Mouse (Mus musculus): ENCODE data around the gene Tnrc6b.

Tnrc6b gene

GRCm38 (mm10) chr15:80741836-80742235 is 30.7 kb downstream of the Tnrc6b start:
- DNase-seq = no peak

GRCm38 (mm10) chr15:80742991-80743474 is 31.9 kb downstream of the Tnrc6b start:
- no peak for DNase-seq

GRCm38 (mm10) chr15:80743606-80744005 is 32.5 kb downstream of the Tnrc6b start:
- no peak for DNase-seq

- no peak for DNase-seq
These were observed 33.7 kb downstream of the Tnrc6b start for GRCm38 (mm10) chr15:80744667-80745422.

- DNase-seq = no peak
These were observed 37.9 kb downstream of the Tnrc6b start for GRCm38 (mm10) chr15:80748979-80749378.

GRCm38 (mm10) chr15:80753351-80753750 is 42.2 kb downstream of the Tnrc6b start:
- no peak for DNase-seq

GRCm38 (mm10) chr15:80754103-80754502 is 43.0 kb downstream of the Tnrc6b start:
- DNase-seq = no peak

GRCm38 (mm10) chr15:80759451-80759850 is 48.3 kb downstream of the Tnrc6b start:
- DNase-seq = no peak

GRCm38 (mm10) chr15:80760504-80760903 is 49.4 kb downstream of the Tnrc6b start:
- no peak for DNase-seq

GRCm38 (mm10) chr15:80760935-80761334 is 49.8 kb downstream of the Tnrc6b start:
- DNase-seq = no peak

GRCm38 (mm10) chr15:80762621-80763020 is 51.5 kb downstream of the Tnrc6b start:
- no peak for DNase-seq

GRCm38 (mm10) chr15:80764666-80765065 is 53.6 kb downstream of the Tnrc6b start:
- no peak for DNase-seq

- DNase-seq = no peak
These were observed 54.3 kb downstream of the Tnrc6b start for GRCm38 (mm10) chr15:80765381-80765780.

GRCm38 (mm10) chr15:80768216-80768615 is 57.1 kb downstream of the Tnrc6b start:
- no peak for DNase-seq

GRCm38 (mm10) chr15:80771926-80772441 is 60.9 kb downstream of the Tnrc6b start:
- no peak for DNase-seq

GRCm38 (mm10) chr15:80774666-80775065 is 63.6 kb downstream of the Tnrc6b start:
- DNase-seq = no peak

- DNase-seq = no peak
These were observed 67.9 kb downstream of the Tnrc6b start for GRCm38 (mm10) chr15:80779006-80779405.

- no peak for DNase-seq
These were observed 69.1 kb downstream of the Tnrc6b start for GRCm38 (mm10) chr15:80780154-80780751.

- no peak for DNase-seq
These were observed 70.2 kb downstream of the Tnrc6b start for GRCm38 (mm10) chr15:80781218-80781806.

GRCm38 (mm10) chr15:80784553-80784971 is 73.4 kb downstream of the Tnrc6b start:
- DNase-seq = no peak

- DNase-seq = no peak
These were observed 74.6 kb downstream of the Tnrc6b start for GRCm38 (mm10) chr15:80785699-80786098.

- no peak for DNase-seq
These were observed 76.6 kb downstream of the Tnrc6b start for GRCm38 (mm10) chr15:80787746-80788145.

- DNase-seq = no peak
These were observed 81.4 kb downstream of the Tnrc6b start for GRCm38 (mm10) chr15:80792556-80792955.

GRCm38 (mm10) chr15:80795076-80795475 is 84.0 kb downstream of the Tnrc6b start:
- DNase-seq = no peak

Data from right cerebral cortex, adult 18-20 months (tissue).